Mouse (Mus musculus): Measurements from ENCODE around the gene Plac1.
A peak's percentile ranks its signal among the peaks of the same experiment; 100 is the strongest.
"Not testable (repeated sequence)": the region's sequence is repeated elsewhere in the genome, so short reads cannot be mapped to it uniquely, and the experiment has no call there.

The Plac1 gene

GRCm38 (mm10) chrX:53240011-53240410 lies at the start of gene Plac1:
Gene Plac1 (minus strand): TSS chrX:53240111.
- DNase-seq: no peak

DNA sequence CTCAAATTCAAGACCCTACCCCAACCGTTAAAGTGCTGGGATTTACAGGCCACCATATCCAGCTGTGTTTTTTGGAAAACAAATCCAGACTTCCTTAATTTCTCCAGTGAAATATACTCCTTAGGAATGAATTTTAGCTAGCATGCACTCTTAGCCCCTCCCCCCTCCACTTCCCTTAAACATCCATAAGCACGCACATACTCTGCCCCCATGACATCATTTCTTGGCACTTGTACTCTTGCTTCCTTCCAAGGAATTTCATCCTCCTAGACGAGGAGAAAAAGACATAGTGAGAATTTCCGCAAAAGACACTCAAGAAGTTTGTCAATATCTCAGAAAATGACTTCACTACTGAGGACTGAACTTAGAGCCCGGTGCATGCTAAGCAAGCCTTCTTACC lies 48.0 kb upstream of the Plac1 start:
- no peak for DNase-seq

DNA sequence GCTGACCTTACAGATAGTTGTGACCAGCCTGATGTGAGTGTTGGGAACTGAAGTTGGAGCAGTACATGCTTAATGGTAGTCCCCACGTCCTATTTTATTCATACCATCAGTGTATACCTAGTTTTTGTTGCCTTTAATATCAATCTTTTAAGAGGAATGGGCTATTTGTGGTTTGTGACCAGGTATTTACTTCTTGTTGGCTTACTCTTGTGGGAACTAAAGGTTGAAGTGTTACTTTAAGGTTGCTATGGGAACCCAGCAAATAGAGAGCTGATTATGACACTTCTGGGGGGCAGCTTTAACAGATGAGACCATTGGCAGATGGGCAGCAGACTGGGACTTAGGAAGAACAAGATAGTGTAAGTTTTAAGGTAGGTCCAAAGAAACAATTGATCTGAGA lies 33.2 kb upstream of the Plac1 start, which contains the start of gene Fam122c:
TSS of gene Fam122c (plus strand) at position 301 of the 400 bp plus-strand sequence.
- no peak for DNase-seq

DNA sequence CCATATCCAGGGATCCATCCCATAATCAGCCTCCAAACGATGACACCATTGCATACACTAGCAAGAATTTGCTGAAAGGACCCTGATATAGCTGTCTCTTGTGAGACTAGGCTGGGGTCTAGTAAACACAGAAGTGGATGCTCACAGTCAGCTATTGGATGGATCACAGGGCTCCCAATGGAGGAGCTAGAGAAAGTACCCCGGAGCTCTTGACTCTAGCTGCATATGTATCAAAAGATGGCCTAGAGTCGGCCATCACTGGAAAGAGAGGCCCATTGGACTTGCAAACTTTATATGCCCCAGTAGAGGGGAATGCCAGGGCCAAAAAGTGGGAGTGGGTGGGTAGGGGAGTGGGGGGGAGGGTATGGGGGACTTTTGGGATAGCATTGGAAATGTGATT lies 31.7 kb upstream of the Plac1 start:
- not testable (repeated sequence) for DNase-seq

- no peak for DNase-seq
Measured at GRCm38 (mm10) chrX:53270063-53270432, 30.1 kb upstream of the Plac1 start.

- DNase-seq: peak; percentile 82
Measured at GRCm38 (mm10) chrX:53269289-53270062, 29.6 kb upstream of the Plac1 start, which contains the start of gene Fam122b. Gene Fam122b (minus strand): TSS chrX:53269805.

- DNase-seq: peak; percentile 26 to 31
Measured at GRCm38 (mm10) chrX:53268856-53269255, 28.9 kb upstream of the Plac1 start.

DNA sequence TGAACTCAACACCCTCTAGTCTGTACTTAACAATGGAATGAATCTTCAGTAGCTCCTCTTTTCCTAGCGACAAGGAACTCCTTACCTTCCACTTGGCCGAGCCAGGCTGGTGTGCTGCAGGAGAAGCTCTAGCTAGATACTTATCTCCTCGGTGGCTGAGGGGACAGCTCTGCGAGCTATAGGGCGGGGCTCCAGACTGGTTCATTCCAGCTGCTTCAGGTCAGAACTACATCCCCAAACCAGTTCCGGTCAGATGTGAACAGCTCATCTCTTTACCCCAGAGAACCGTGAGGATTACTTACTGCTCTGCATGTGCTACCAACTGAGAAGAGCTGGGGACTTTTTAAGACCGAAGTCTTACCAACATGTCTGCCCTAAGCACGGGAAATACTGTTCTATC lies 26.3 kb upstream of the Plac1 start:
- DNase-seq: no peak

DNA sequence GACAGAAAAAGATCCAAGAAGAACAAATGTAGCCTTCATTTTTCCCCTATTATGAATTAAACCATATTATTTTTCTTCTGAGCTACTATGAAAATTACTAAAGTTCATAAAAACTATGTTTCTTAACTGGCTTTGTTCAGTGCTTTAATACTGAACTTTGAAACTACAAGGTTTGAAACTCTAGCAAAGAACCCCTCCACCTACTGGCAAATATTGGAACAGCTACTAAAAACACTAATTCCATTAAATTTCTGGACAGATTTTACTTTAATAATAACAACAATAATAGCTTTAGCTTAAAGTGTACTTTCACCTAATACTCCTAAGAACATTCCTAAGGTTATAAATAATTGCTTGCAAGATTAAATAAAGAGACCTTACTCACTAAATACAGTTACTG lies 15.3 kb upstream of the Plac1 start:
- DNase-seq: no peak

DNA sequence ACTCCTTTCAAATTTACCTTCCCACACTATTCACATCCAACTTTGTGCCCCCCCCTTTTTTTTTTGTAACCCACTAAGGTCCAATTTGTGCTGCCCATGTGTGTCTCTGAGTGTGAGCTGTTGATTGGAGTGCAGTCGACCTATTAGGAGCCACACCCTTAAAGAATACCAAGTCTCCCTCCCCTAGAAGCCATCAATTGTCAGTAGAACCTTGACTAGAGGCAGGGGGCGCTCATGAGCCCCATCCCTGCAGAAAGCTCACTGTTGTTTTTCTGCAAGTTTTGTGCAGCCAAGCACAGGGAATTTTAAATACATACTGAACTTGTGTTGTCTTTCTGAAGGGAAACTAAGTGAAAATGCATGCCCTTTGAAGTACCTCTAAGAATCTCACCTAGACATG lies 1.9 kb downstream of the Plac1 start:
- no peak for DNase-seq

DNA sequence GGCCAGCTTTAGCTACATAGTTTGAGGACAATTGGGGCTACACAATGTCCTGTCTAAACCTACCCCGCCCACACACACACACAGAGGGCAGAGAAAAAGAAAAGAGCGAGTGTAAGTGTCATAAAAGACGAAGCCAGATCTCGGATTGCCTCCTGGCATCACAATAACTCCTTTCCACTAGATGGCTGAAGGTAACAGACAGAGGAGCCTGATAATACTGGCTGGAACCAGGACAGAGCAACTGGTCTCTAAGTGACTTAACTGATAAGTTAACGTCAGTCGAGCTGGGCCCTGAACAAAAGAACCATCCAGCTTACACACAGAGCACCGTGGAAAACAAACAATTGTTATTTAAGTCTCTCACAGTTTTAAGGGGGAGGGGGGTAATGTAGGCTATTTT lies 3.5 kb downstream of the Plac1 start:
- no peak for DNase-seq

DNA sequence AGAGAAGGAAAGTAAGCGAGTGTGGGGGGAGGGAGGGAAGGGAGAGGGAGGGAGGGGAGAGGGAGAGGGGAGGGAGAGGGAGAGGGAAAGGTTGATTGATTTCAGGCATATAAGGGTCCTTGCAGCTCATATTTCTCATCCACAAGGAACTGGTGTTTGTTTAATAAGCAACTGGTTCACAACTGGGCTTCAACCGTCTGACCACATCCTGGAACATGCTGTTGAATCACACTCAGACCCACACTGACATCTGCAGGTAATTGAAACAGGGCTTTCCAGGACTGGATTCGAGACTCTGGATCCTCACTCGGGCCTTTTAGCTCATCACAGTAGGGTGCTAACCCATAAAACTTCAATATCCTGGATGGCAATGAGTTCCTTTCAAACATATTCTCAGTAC lies 6.2 kb downstream of the Plac1 start:
- DNase-seq: no peak

GRCm38 (mm10) chrX:53231965-53232364 lies 7.9 kb downstream of the Plac1 start:
- no peak for DNase-seq

DNA sequence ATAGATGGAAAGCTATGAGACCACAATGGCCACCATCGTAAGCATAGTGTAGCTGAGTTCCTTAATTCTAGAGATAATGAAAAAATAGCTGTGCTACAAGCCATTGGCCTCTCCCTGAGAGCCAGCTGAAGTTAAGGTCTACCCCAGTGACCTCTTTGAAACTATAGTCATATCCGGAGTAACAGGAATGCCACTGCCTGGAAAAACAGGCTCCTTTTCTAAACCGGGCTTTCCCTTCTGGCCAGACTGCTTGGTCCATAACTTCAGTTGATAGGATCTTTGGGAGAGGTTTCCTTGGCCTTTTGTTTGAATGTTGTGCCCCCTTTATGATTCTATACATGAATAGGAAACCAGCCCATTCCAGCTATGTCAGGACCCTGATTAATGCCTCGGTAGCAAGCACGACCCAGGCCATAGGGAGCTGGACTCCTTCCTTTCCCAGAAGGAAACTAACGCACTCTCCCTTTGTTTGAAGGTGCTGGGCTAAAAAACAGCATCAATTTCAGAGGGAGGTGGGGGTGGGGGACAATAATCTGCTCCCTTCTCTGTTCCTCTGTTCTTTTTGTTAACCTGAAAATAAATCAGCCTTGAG lies 15.5 kb downstream of the Plac1 start:
- DNase-seq: no peak

GRCm38 (mm10) chrX:53220855-53221254 lies 19.1 kb downstream of the Plac1 start:
- no peak for DNase-seq

DNA sequence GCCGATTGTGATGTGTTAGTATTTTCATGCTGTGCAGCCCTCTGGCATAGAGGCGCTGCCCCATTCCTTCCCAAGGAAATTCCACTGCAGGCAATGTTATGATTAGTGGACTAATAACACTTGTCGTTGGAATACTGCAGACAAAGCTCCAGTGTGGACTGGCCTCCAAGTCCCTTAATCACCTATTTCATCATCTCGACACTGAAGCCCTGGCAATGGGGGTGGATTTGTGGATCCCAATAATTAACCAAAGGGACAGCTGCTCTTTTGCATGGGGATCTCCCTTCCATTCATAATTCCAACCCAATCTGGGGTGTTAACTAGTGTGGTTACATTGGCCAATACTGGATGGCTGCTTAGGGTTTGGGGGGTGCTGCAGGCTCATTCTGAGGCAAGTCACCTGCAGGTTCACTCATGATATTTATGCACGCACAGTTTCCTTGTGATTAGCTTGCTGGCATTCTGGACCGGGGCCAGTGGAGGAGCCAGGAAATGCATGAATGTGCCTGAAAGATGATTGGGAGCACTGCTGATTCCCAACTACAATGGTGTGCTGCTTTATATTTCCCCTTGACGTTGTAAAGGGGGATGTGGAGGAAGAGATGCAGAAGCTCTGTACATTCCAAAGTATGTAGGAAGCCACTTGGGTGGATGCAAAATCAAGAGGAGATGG lies 25.2 kb downstream of the Plac1 start:
- DNase-seq: no peak

DNA sequence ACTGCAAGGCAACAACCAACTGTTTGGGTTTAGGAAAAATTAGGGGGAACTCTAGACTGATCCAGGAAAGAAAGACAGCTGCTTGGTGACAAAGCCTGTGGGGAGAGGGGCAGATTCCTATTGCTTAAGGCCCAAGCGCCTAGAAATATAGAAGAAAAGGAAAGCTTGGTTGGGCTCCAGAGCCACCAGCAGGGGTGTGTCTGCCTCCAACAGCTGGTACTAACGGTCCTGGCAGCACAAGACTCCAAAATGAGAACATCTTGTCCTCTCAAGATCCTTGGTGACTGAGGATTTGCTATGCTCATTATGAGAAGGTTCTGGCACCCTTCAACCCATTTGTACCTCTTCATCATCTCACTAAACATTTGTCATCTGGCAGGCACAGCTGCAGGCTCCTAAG lies 26.1 kb downstream of the Plac1 start:
- no peak for DNase-seq

DNA sequence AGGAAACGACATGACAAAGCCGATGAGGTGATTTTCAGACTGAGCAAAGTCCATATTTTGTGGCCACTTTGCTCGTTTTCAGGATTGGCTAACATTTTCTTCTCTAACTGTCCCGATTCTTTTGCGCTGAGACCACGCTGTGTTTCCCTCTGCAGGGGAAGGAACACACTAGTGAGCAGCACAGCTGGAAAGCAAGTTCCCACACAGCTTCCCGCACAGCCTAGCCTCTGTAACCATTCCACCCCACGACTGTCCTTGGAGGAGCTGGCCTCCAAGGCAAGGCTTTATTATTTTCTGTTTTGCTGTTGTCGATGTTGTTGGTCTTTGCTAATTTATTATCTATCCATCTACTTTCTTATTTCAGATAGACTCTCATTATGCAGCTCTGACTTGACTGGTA lies 27.4 kb downstream of the Plac1 start:
- no peak for DNase-seq

DNA sequence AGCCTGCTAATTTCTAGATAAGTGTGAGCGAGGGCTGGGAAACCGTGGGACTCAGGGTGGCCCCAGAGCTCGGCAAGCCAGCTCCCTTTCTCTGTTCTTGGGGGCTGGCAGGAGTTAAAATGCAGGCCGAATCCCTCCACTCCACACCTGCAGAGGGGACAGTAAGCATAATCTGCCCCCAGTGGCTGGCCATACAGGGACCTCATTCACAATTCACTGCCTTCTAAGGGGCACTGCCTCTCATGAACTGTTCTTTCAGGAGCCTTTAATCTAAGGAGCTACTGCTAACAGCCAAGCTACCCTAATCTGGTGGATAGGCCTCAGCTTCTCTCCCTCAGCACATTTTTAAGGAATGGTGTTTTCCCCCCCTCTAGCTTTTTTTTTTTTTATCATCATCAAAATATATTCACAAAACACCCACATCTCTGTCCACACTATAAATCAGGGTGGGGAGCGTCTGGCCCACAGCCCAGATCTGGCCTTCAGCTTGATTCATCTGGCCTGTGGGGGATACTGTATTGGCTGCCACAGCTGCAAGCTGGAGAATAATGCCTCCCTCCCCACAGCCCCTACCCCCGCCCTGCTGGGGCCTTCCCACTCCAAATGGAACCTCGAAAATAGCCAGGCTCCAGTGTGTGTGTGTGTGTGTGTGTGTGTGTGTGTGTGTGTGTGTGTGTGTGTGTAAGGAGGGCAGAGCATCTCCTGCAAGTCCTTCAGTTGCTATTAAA lies 28.0 kb downstream of the Plac1 start:
- no peak for DNase-seq

DNA sequence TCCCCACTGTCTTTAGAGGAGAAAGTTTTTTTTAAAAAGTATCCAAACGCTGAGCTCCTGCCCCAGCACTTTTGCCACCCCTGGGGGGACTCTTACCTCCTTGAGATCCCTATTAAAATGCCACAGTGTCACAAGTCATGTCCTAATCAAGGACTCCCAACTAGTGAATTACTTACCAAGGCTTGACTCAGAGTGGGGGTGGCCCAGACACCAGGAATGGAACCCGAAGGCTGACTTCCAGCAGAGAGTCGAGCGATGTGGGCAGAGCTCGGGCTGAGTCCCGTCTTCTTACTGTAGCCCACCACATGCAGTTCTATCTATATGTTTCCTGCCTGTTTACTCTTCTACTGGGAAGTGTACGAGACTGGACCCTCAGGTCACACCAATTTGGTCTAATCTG lies 30.5 kb downstream of the Plac1 start:
- DNase-seq: no peak

- no peak for DNase-seq
Measured at GRCm38 (mm10) chrX:53204690-53205311, 35.1 kb downstream of the Plac1 start.

- DNase-seq: no peak
Measured at GRCm38 (mm10) chrX:53201616-53202015, 38.3 kb downstream of the Plac1 start.

GRCm38 (mm10) chrX:53197681-53198080 lies 42.2 kb downstream of the Plac1 start:
- no peak for DNase-seq
